Mouse (Mus musculus) megakaryocyte, embryonic 14.5 days (primary cell): ENCODE data around the gene Adipor2. TPM values are rescaled to one million over a fixed set of nuclear protein-coding genes. Genes with fewer than 3 reads are reported as not detected.

Experiments used
- H3K27me3 ChIP-seq: replicated peaks from 2 replicates; pipeline ENCODE3; 2012; ENCODE audit warnings: inconsistent platforms
- H3K36me3 ChIP-seq: replicated peaks from 2 replicates; pipeline ENCODE3; 2012; ENCODE audit warnings: low read length, inconsistent platforms, mixed read lengths
- H3K4me1 ChIP-seq: 2 replicates; pipeline ENCODE4 v1.6.1; 2012; ENCODE audit warnings: inconsistent platforms
- H3K4me3 ChIP-seq: replicated peaks from 2 replicates; pipeline ENCODE3; 2012; ENCODE audit warnings: moderate library complexity, mild to moderate bottlenecking, inconsistent platforms
- H3K9me3 ChIP-seq: 2 replicates; pipeline ENCODE4 v1.6.1; 2012; ENCODE audit warnings: inconsistent platforms
- FLI1 ChIP-seq: IDR thresholded peaks from 2 replicates; pipeline ENCODE4 v1.6.1; 2012; ENCODE audit warnings: low read length, inconsistent platforms, mixed read lengths
- GATA1 ChIP-seq: IDR thresholded peaks from 3 replicates; pipeline ENCODE4 v1.6.1; 2012; ENCODE audit warnings: mixed read lengths, low read length, inconsistent platforms, borderline replicate concordance
- polyA plus RNA-seq: library from polyadenylated mRNA; stranded (reverse); fragments of >175 nt; gene quantifications from 2 replicates; pipeline ENCODE4 v1.2.3, GENCODE M21; 2012; ENCODE audit warnings: low replicate concordance; ENCODE audit not compliant: insufficient read depth

The Adipor2 gene
- polyA plus RNA-seq, 1 experiment, result 6.0 TPM

DNA sequence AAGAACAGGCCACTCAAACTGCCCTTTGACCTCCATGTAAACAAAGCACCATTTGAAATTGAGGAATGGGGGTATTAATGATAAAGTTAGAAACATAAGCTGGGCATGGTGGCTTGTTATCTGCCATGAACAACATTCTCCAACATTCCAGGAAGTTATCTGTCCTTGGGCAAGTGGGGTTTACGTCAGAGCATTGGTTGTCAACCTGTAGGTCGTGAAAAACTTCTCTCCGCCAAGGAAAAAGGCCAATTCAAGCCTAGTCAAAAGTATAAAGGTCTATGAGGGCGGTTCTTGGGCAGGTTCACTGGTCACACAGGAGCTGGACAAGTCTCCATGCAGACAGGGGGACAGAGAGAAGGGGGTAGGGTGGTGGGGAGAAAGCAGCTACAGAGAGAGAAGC lies 3.5 kb upstream of the Adipor2 start:
- TF ChIP-seq FLI1 (no peak), GATA1 (no peak)
- Histone ChIP-seq H3K4me1 (peaks cover 53% of the 10 kb centered on the region), H3K36me3 (no peaks in the 10 kb centered on the region), H3K9me3 (peaks cover 11% of the 10 kb centered on the region; the same call in 1 of the 2 replicates), H3K4me3 (no peak overlapping the region), H3K27me3 (peaks cover under 1% of the 10 kb centered on the region)

DNA sequence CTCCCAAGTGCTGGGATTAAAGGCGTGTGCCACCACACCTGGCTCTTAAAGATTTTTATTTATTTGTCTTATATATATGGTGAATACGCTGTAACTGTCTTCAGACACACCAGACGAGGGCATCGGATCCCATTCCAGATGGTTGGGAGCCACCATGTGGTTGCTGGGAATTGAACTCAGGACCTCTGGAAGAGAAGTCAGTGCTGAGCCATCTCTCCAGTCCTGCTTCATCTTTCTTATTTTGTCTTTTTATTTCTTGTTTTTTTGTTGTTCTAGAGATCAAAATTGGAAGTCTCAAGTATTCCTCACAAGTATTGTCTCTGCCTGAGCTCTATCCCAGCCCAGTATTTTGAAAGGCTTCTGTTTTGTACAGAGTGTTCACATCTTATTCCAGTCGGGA lies 2.9 kb upstream of the Adipor2 start:
- H3K36me3 ChIP-seq, result no peaks in the 10 kb centered on the region
- H3K9me3 ChIP-seq, result peaks cover 9% of the 10 kb centered on the region; the same call in 1 of the 2 replicates
- TF ChIP-seq GATA1 (no peak), FLI1 (no peak)
- peaks cover 53% of the 10 kb centered on the region for H3K4me1 ChIP-seq
- H3K27me3 ChIP-seq, result peaks cover 5% of the 10 kb centered on the region
- no peak overlapping the region for H3K4me3 ChIP-seq

DNA sequence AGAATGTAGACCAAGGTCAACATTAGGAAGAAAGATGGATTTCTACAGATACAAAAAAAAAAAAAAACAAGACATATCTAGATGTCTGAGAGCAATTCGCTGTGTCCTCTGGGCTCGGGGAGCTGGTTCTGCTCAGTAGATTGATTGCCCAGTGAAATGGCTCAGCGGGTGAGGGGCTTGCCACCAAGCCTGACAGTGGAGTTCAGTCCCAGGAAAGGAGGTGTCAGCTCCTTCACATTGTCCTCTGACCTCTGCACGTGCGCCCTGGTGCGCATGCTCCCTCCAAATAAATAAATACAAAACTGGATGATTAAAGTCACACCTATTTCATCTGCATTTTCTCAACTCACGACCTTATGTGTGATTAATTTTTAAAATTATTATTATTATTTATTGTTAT lies 1.9 kb upstream of the Adipor2 start:
- TF ChIP-seq FLI1 (no peak), GATA1 (no peak)
- Histone ChIP-seq H3K4me3 (no peak overlapping the region), H3K9me3 (0 out of 2 replicates have a peak, but pooled peaks cover 2% of the 10 kb centered on the region), H3K36me3 (no peaks in the 10 kb centered on the region), H3K27me3 (peaks cover 11% of the 10 kb centered on the region), H3K4me1 (peaks cover 49% of the 10 kb centered on the region)

DNA sequence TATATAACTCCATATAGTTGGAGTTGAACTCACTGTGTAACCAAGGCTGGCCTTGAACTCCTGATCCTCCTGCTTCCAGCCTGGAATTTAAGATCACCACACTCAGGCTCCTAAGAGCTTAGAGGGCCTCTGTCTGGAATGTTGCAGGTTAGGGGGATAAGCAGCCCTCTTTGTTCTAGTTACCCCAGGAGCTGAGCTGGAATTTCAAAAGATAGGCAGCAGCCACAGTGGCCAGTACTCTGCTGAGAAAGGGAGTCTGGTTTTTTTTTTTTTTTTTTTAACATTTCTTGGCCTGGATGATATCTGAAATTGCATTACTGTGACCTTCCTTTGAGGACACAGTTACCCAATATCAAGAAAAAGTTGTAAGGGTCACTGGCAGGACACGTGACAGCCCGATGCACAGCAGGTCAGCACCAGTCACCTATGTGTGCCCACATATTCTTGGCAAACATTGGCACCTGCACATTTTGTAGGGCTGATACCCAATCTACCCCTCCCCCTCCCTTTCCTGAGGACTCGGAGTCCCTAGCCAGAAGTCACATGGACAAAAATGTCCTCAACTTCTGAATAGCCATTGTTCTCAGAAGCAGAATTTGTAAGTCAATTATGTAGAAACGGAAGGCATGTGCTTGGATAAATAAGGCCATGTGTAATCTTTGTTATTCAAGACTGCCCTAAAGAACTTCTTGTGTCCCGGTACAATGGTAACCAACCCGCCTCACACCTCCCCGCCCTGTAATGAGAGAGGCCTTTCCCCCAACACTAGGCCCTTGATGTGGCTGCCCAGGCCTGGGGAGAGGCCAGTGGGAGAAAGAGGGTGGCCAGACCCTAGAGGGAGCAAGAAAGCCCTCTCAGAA lies 1.1 kb upstream of the Adipor2 start:
- Histone ChIP-seq H3K4me1 (peaks cover 49% of the 10 kb centered on the region), H3K36me3 (no peaks in the 10 kb centered on the region), H3K9me3 (no peaks in the 10 kb centered on the region), H3K4me3 (no peak overlapping the region), H3K27me3 (peaks cover 13% of the 10 kb centered on the region)
- TF ChIP-seq GATA1 (no peak), FLI1 (no peak)

DNA sequence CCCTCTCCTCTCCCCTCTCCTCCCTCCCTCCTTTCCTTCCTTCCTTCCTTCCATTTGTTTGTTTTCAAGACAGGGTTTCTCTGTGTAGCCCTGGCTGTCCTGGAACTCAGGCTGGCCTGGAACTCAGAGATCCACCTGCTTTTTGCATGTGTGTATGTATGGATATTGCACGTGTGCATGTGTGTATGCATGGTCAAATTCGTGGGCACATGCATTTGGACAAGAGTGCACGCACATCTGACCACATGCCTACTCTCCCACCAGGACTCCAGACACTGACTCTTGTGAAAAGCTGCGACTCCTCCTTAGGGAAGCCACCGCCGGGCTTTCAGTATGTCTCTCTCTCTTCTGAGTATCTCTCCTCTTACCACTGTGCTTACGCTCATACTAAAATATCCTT lies 317 bp upstream of the Adipor2 start:
- Histone ChIP-seq H3K4me3 (peak overlapping the region; percentile 74), H3K27me3 (peaks cover 13% of the 10 kb centered on the region), H3K4me1 (peaks cover 50% of the 10 kb centered on the region), H3K36me3 (no peaks in the 10 kb centered on the region), H3K9me3 (no peaks in the 10 kb centered on the region)
- no peak for TF ChIP-seq GATA1
- no peak for TF ChIP-seq FLI1

DNA sequence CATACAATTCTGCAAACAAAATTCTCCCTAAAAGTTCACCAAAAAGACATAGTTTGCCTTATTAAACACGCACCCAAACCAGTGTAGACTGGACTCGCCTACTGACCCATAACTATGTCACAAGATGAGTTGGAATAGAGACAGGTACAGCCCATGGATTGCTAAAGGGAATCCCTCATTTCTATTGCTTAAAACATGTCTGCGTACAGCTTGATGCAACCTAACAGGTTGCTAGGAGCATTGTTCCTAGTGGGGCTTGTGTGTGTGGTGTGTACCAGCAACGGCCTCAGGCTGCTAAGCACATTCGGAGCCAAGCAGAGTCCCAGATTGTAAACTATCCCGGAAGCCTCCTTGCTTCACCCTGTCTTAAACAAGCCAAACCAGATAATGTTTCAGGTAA lies 861 bp downstream of the Adipor2 start:
- peak overlapping the region; percentile 43 for H3K4me3 ChIP-seq
- peaks cover 38% of the 10 kb centered on the region for H3K4me1 ChIP-seq
- no peaks in the 10 kb centered on the region for H3K9me3 ChIP-seq
- peaks cover 20% of the 10 kb centered on the region for H3K27me3 ChIP-seq
- TF ChIP-seq GATA1 (no peak), FLI1 (no peak)
- no peaks in the 10 kb centered on the region for H3K36me3 ChIP-seq

DNA sequence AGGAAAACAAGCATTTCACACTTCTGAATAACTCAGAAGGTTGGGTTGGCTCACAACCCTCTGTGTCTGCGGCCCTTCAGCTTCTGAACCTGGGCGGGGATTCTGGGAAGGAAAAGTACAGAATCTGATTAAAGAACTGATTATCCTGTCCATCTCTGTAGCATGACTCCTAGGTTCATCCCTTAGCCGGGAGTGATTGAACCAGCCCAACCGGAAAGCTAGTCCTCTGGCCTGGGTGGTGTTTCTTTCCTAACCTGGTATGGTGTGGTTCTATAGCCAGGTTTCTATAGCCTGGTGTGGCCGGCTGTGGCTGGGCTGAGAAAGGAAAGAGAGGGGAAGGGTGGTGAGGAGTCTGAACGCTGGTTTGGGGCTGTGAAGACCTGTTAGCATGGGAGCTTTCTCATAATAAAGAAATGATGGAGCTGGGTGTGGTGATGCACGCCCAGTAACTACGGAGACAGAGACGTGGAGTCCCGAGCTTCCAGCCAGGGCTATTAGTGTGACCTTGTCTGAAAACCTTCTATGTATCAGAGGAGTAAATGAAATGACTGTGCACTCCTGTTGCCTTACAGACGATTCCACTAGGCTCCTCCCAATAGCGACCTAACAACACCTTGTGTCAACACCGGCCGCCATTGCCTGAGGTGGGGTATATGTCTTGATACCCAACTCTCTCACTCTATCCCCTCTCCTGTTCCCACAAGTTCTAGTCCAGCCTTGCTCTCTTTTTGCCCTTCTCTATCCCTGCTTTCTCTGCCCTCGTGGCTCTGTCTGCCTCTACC lies 3.1 kb downstream of the Adipor2 start:
- TF ChIP-seq GATA1, result no peak
- no peak for TF ChIP-seq FLI1
- Histone ChIP-seq H3K4me1 (peaks cover 27% of the 10 kb centered on the region), H3K4me3 (no peak overlapping the region)

DNA sequence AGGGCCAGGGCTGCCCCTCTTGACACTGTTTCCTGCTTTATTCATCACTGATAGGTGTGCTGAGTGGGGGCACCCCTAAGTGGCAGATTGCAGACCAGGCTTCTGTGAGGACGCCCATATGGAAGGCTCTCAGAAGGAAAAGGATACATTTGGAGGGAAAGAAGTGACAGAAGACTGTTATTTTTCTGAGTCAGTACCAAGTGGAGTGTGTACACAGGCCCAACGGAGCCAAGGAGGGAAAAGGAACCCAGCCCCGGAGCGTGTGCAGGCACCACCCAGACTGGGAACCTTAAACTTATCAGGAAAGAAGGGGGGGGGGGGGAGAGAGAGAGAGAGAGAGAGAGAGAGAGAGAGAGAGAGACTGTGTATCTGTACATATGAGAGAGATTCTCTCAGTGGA lies 4.9 kb downstream of the Adipor2 start:
- peaks cover 40% of the 10 kb centered on the region for H3K27me3 ChIP-seq
- peaks cover 4% of the 10 kb centered on the region for H3K9me3 ChIP-seq
- H3K36me3 ChIP-seq, result no peaks in the 10 kb centered on the region
- no peak for TF ChIP-seq GATA1
- no peak for TF ChIP-seq FLI1
- H3K4me3 ChIP-seq, result no peak overlapping the region
- peaks cover 28% of the 10 kb centered on the region for H3K4me1 ChIP-seq

More for the DNA sequence above, 3.1 kb downstream of the Adipor2 start:
- peaks cover 33% of the 10 kb centered on the region for H3K27me3 ChIP-seq
- H3K36me3 ChIP-seq, result no peaks in the 10 kb centered on the region
- peaks cover 4% of the 10 kb centered on the region for H3K9me3 ChIP-seq

DNA sequence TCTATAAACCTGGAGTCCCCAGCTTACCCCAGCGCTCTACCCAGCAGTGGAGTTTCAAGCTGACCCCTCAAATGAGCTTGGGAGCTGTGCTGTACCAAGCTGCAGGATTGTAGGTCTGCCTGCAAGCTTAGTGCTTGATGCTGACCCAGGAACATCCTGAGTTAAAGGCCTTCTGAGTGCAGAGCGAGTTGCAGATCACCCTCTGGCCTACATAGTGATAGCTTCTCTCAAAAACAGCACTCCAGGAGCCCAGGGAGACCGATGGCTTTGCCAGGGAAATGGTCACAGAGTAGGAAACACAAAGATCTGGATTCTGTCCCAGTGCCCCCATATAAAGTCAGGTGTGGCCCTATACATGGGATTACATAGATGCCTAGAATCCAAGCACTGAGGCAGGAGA lies 6.0 kb downstream of the Adipor2 start:
- peaks cover 18% of the 10 kb centered on the region for H3K4me1 ChIP-seq
- H3K9me3 ChIP-seq, result peaks cover 4% of the 10 kb centered on the region
- TF ChIP-seq FLI1 (no peak), GATA1 (no peak)
- H3K36me3 ChIP-seq, result no peaks in the 10 kb centered on the region
- no peak overlapping the region for H3K4me3 ChIP-seq
- H3K27me3 ChIP-seq, result peaks cover 46% of the 10 kb centered on the region

DNA sequence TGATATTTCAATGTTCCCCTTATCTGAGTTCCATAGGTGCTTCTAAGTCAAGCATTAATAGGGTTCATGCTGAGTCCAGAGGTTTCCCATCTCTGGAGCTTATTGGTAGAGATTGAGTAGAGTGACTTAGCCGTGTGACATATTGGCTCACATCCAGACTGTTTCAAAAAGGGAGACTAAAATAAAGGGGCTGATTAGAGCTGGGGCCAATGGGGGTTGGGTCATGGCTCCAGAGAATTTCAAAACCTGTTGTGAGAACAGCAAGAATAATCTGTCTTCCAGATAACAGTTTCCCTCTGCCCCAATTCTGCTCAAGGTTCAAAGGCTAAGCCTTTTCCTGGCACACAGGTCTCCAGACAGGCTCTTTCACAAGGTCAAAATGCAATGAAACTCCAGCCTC lies 7.7 kb downstream of the Adipor2 start:
- no peak overlapping the region for H3K4me3 ChIP-seq
- H3K27me3 ChIP-seq, result peaks cover 51% of the 10 kb centered on the region
- peaks cover 4% of the 10 kb centered on the region for H3K9me3 ChIP-seq
- no peak for TF ChIP-seq FLI1
- H3K36me3 ChIP-seq, result no peaks in the 10 kb centered on the region
- peaks cover 18% of the 10 kb centered on the region for H3K4me1 ChIP-seq
